Comparison of ENCODE assay signal across 37 mouse cellular contexts in the genomic region with DNA sequence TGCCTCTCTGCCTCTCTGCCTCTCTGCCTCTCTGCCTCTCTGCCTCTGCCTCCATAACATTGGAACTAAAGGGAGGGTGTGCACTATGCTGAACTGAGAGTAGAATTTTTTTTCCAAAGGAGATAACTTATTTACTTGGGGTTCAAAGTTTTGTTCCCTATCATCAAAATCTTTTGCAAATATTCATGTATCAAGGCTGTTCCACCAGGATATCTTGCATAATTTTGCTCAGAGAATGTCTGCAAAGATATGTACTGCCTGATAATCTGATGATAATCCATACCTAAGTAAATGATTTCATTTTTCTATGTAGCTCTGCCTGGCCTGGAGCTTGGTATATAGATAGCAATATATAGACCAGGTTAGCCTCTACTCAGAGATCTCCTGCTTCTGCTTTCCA. TPM values are rescaled to one million over a fixed set of nuclear protein-coding genes. Genes with fewer than 3 reads are reported as not detected.
"Had no signal": no experiment of that assay in that cellular context is flagged by ENCODE, and none has a peak within 500 bp of the region (broad histone marks: within the 10 kb centered on the region; RNA-seq: fewer than 3 reads in every experiment).

No protein-coding gene starts in this region.

- H3K36me3 ChIP-seq: limb, embryonic 10.5 days had no signal

- H3K9ac ChIP-seq: limb, embryonic 12.5 days; limb, embryonic 13.5 days; limb, embryonic 15.5 days; liver, embryonic 13.5 days; liver, embryonic 14.5 days; liver, embryonic 15.5 days; liver, postnatal 0 days; lung, embryonic 14.5 days; lung, embryonic 15.5 days; midbrain, embryonic 12.5 days; midbrain, embryonic 13.5 days; midbrain, embryonic 15.5 days; neural tube, embryonic 12.5 days had no signal

- H3K27me3 ChIP-seq: limb, embryonic 12.5 days; limb, embryonic 13.5 days; limb, embryonic 15.5 days; liver, embryonic 13.5 days; liver, embryonic 15.5 days; lung, embryonic 15.5 days; megakaryocyte, embryonic 14.5 days; midbrain, embryonic 12.5 days; midbrain, embryonic 13.5 days; midbrain, embryonic 15.5 days; neural tube, embryonic 12.5 days had no signal

- H3K9me3 ChIP-seq: limb, embryonic 10.5 days; limb, embryonic 12.5 days; limb, embryonic 13.5 days; limb, embryonic 15.5 days; liver, embryonic 13.5 days; liver, embryonic 15.5 days; lung, embryonic 15.5 days; megakaryocyte, embryonic 14.5 days; midbrain, embryonic 10.5 days; midbrain, embryonic 12.5 days; midbrain, embryonic 13.5 days; midbrain, embryonic 15.5 days; neural tube, embryonic 12.5 days had no signal

- H3K4me1 ChIP-seq: limb, embryonic 10.5 days; limb, embryonic 12.5 days; limb, embryonic 13.5 days; limb, embryonic 15.5 days; liver, embryonic 13.5 days; liver, embryonic 15.5 days; lung, embryonic 15.5 days; megakaryocyte, embryonic 14.5 days; midbrain, embryonic 10.5 days; midbrain, embryonic 12.5 days; midbrain, embryonic 13.5 days; midbrain, embryonic 15.5 days; neural tube, embryonic 12.5 days had no signal

- H3K27ac ChIP-seq: left cerebral cortex, adult 2 months; limb, embryonic 10.5 days; limb, embryonic 12.5 days; limb, embryonic 13.5 days; limb, embryonic 15.5 days; liver, embryonic 13.5 days; liver, embryonic 14.5 days; liver, embryonic 15.5 days; lung, embryonic 15.5 days; macrophage; midbrain, embryonic 10.5 days; midbrain, embryonic 12.5 days; midbrain, embryonic 13.5 days; midbrain, embryonic 15.5 days; neural tube, embryonic 12.5 days had no signal

- ATAC-seq: lung, postnatal 0 days; midbrain, embryonic 13.5 days; midbrain, embryonic 15.5 days; midbrain, embryonic 16.5 days had no signal

- H3K4me3 ChIP-seq: left cerebral cortex, adult 2 months; limb, embryonic 10.5 days; limb, embryonic 12.5 days; limb, embryonic 13.5 days; limb, embryonic 15.5 days; liver, embryonic 13.5 days; liver, embryonic 15.5 days; lung, embryonic 15.5 days; megakaryocyte, embryonic 14.5 days; midbrain, embryonic 10.5 days; midbrain, embryonic 12.5 days; midbrain, embryonic 13.5 days; midbrain, embryonic 15.5 days; myocyte; neural tube, embryonic 12.5 days had no signal

- H3K4me2 ChIP-seq: limb, embryonic 12.5 days; limb, embryonic 13.5 days; limb, embryonic 15.5 days; liver, embryonic 11.5 days; liver, embryonic 13.5 days; liver, embryonic 15.5 days; lung, embryonic 14.5 days; lung, embryonic 15.5 days; midbrain, embryonic 11.5 days; midbrain, embryonic 12.5 days; midbrain, embryonic 13.5 days; midbrain, embryonic 15.5 days; neural tube, embryonic 12.5 days had no signal

- DNase-seq: left cerebral cortex, postnatal 4 days; liver; liver, embryonic 13.5 days; liver, postnatal 0 days; lung, adult 18-20 months; lung, adult 2 months; lung, embryonic 14.5 days; lung, postnatal 10 days; lung, postnatal 14 days; lung, postnatal 36 days; lung, postnatal 4 days; midbrain, embryonic 14.5 days had no signal

RNA-seq across cellular contexts. Expression of gene 1700034I23Rik, which starts 36.7 kb away (rescaled TPM):
- total RNA-seq: left cerebral cortex, adult 2 months; megakaryocyte progenitor cell, adult 5-6 weeks; megakaryocyte-erythroid progenitor cell, adult 5-6 weeks; midbrain, postnatal 0 days; monocyte, adult 5-6 weeks had no signal
- polyA plus RNA-seq: limb, embryonic 10.5 days; liver, embryonic 15.5 days; lung, adult 2 months; macrophage; myocyte; neural tube, embryonic 11.5 days had no signal
